Mouse (Mus musculus) gastrocnemius, postnatal 14 days (tissue): ENCODE data around the gene Anln. TPM values are rescaled to one million over a fixed set of nuclear protein-coding genes. Genes with fewer than 3 reads are reported as not detected.
"Not testable (repeated sequence)": the region's sequence is repeated elsewhere in the genome, so short reads cannot be mapped to it uniquely, and the experiment has no call there.

Experiments
- DNase-seq: peaks from one replicate; pipeline ENCODE4 v3.0.0; 2021; ENCODE audit warnings: mixed read lengths
- intact Hi-C: fragments of 180-260 bp; cut with DNase I; formaldehyde crosslinking; loops from one replicate; pipeline ENCODE4 v1.15.1; 2025; ENCODE audit warnings: low total_unique reads
- total RNA-seq, 2 experiments: library from RNA; stranded (reverse); gene quantifications; 2 replicates each; pipeline ENCODE4 v1.2.3; 2021

Anln gene
- total RNA-seq, 2 experiments from 2014 or later: 4.9 to 5.1 TPM

GRCm38 (mm10) chr9:22327475-22328387 is 61.3 kb downstream of the Anln start:
- intact Hi-C loops: no loop called here
- peak; percentile 84 for DNase-seq

- intact Hi-C loops: no loop called here
- DNase-seq: peak; percentile 8
Observed at GRCm38 (mm10) chr9:22327099-22327474, 61.9 kb downstream of the Anln start.

GRCm38 (mm10) chr9:22324579-22324978 is 64.4 kb downstream of the Anln start:
- intact Hi-C loops: no loop called here
- no peak for DNase-seq

- intact Hi-C loops: no loop called here
- DNase-seq: no peak
Observed at GRCm38 (mm10) chr9:22322381-22323211, 66.4 kb downstream of the Anln start.

- DNase-seq: no peak
- intact Hi-C loops: loop anchor here (10.0 kb wide), 1 partner anchor 84 kb away; no protein-coding TSS in a partner anchor
Observed at GRCm38 (mm10) chr9:22319109-22319508, 69.9 kb downstream of the Anln start.

- not testable (repeated sequence) for DNase-seq
- intact Hi-C loops: loop anchor here (10.0 kb wide), 1 partner anchor 81 kb away; no protein-coding TSS in a partner anchor
Observed at GRCm38 (mm10) chr9:22316047-22316446, 72.9 kb downstream of the Anln start.

GRCm38 (mm10) chr9:22314066-22314465 is 74.9 kb downstream of the Anln start:
- intact Hi-C loops: loop anchor here (10.0 kb wide), 1 partner anchor 79 kb away; no protein-coding TSS in a partner anchor
- DNase-seq: no peak

- intact Hi-C loops: loop anchor here (10.0 kb wide), 1 partner anchor 78 kb away; no protein-coding TSS in a partner anchor
- DNase-seq: no peak
Observed at GRCm38 (mm10) chr9:22313218-22313617, 75.8 kb downstream of the Anln start.

GRCm38 (mm10) chr9:22309651-22310050 is 79.3 kb downstream of the Anln start:
- DNase-seq: no peak
- intact Hi-C loops: loop anchor here (10.0 kb wide), 1 partner anchor 75 kb away; no protein-coding TSS in a partner anchor

GRCm38 (mm10) chr9:22307920-22308262 is 81.1 kb downstream of the Anln start:
- DNase-seq, intact Hi-C loops: not testable (repeated sequence)

- intact Hi-C loops: no loop called here
- DNase-seq: peak; percentile 88
Observed at GRCm38 (mm10) chr9:22307156-22307919, 81.7 kb downstream of the Anln start, which contains the start of gene Zfp810. Gene Zfp810 (minus strand): TSS chr9:22307648.

GRCm38 (mm10) chr9:22306726-22307125 is 82.3 kb downstream of the Anln start:
- intact Hi-C loops: no loop called here
- DNase-seq: no peak

- no peak for DNase-seq
- intact Hi-C loops: no loop called here
Observed at GRCm38 (mm10) chr9:22302199-22302598, 86.8 kb downstream of the Anln start.

Other genes with a start within 250 kb of the Anln start
- 10 to 100 TPM; 29.3 to 30.3 TPM for gene Pigyl, start 232.3 kb downstream of the Anln start, total RNA-seq
- gene Zfp872, start 201.1 kb downstream of the Anln start, total RNA-seq: not detected
- 1 to 10 TPM; 7.8 TPM for gene Zfp809, start 163.5 kb downstream of the Anln start, total RNA-seq
- gene Zfp599, start 129.3 kb downstream of the Anln start, total RNA-seq: under 1 TPM in 1 of 2 experiments, not detected in 1; 0.08 TPM
- 1 to 10 TPM; 1.4 to 1.6 TPM for gene Zfp810, start 81.5 kb downstream of the Anln start, total RNA-seq
- under 1 TPM; 0.33 to 0.39 TPM for gene 9530077C05Rik, start 22.3 kb upstream of the Anln start, total RNA-seq
- gene Gm17545, start 65.1 kb upstream of the Anln start, total RNA-seq: not detected
- 10 to 100 TPM; 19.5 to 23.6 TPM for gene Rp9, start 80.6 kb upstream of the Anln start, total RNA-seq
- 1 to 10 TPM; 8.2 to 9.4 TPM for gene Bbs9, start 86.5 kb upstream of the Anln start, total RNA-seq